Mouse (Mus musculus): ENCODE results near the gene Hhat.

Gene Hhat

DNA sequence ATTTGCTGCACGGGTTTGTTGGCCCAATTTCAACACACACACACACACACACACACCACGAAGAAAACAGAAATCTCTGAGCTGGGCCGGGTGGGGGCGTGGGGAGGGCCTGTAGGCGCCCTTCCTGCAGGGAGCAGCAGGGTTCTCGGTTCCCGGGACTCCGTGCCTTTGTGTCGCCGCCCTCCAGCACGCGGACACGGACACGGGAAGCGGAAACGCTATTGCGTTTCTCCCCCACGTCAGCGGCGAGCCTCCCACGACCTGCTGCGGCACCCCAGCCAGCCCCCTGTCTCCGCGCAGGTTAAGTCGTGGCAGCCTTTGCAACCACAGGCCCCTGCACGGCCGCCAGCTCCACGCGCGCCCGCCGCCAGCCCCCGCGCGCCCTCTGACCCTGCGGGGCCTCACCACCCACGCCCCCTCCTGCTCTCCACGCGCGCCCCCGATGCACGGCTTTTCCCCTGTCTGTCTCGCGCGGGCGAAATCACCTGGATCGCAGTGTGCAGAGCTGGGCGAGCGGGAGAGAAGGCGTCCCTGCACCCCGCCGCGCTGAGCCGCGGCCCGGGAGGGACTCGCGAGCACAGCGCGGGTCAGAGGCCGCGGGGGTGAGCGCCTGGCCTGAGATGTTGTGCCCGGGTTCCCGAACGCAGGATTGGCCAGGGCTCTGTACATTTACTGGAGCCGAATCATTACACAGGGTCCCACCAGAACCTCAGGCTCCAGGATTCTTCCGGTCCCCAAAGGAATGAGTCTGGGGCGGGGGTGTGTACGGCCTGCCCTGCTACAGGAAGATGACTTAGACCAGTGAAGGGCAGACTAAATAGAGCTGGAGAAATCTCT is at the start of gene Hhat:
TSS of gene Hhat (minus strand) at position 729 of the 837 bp plus-strand sequence.
- in situ Hi-C loops (cut with MboI; ENCODE audit: low pct_unique_long_range_greater_than_20kb in 1 of 2, low sequenced_read_pairs in 2 of 2, unreplicated experiment in 1 of 2), result loop anchor here in 1 of 2 experiments (25.0 kb wide), 1 partner anchor 317 kb away; no protein-coding TSS in a partner anchor

DNA sequence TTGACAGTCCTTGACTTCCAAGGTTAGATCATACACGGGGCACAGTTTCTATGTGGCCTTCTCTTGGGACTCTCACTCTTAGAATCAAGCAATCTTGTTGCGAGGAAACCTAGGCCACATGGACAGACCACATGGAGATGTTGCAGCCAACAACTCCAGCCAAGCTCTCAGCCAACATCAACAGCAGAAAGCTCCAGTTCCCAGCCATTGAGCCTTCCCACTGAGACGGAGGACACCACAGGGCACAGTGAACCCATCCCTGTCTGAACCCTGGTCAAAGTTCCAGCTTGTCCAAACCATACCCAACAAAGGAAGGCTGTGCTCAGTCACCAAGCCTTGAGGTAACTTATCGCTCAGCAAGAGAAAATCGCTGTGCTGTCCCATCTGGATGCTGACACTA is 47.3 kb upstream of the Hhat start:
- in situ Hi-C loops (cut with MboI; ENCODE audit: low pct_unique_long_range_greater_than_20kb in 1 of 2, low sequenced_read_pairs in 2 of 2, unreplicated experiment in 1 of 2), result no loop called here

DNA sequence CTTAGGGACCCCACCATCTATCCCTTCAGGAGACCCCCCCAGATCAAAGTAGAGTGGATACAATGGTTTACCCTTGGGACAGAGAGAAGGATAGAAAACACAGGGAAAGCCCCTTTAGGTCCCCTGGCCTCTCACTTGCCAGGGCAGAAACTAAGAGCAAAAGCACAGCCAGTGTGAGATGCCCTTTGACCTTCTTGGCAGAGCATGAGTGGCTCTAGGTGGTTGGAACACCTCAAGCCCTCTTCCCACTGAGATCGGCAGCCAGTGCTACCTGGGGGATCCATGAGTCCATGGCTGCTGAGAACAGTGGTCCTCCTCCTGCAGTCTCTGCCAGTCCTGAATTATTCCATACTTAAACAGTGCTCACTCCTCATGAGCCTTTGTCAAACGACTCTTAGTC is 44.8 kb upstream of the Hhat start:
- in situ Hi-C loops (cut with MboI; ENCODE audit: low pct_unique_long_range_greater_than_20kb in 1 of 2, low sequenced_read_pairs in 2 of 2, unreplicated experiment in 1 of 2), result no loop called here

DNA sequence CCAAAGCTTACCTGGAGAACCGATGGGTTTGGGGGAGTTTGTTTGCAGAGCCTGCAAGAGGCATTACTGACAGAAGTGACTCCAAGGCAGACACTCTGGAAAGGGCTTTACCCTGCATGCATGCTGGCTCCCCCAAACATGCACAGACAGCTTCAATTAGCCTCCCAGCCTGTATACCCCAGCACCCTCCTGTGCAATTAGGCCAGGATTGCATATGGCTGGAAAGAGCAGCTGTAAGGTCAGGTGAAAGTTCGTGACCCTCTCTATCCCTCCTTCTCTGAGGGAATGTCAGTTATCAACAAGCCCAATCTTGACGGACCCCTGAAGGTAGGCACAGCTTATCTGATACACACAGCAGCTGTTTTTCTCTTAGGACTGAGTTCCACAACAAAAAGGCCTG is 43.7 kb upstream of the Hhat start:
- in situ Hi-C loops (cut with MboI; ENCODE audit: low pct_unique_long_range_greater_than_20kb in 1 of 2, low sequenced_read_pairs in 2 of 2, unreplicated experiment in 1 of 2), result no loop called here

GRCm38 (mm10) chr1:192812758-192813157 is 41.7 kb upstream of the Hhat start:
- in situ Hi-C loops (cut with MboI; ENCODE audit: low pct_unique_long_range_greater_than_20kb in 1 of 2, low sequenced_read_pairs in 2 of 2, unreplicated experiment in 1 of 2), result no loop called here

GRCm38 (mm10) chr1:192812290-192812689 is 41.3 kb upstream of the Hhat start:
- in situ Hi-C loops (cut with MboI; ENCODE audit: low pct_unique_long_range_greater_than_20kb in 1 of 2, low sequenced_read_pairs in 2 of 2, unreplicated experiment in 1 of 2), result no loop called here

GRCm38 (mm10) chr1:192806168-192807157 is 35.4 kb upstream of the Hhat start:
- in situ Hi-C loops (cut with MboI; ENCODE audit: low pct_unique_long_range_greater_than_20kb in 1 of 2, low sequenced_read_pairs in 2 of 2, unreplicated experiment in 1 of 2), result no loop called here

GRCm38 (mm10) chr1:192800338-192800737 is 29.3 kb upstream of the Hhat start:
- in situ Hi-C loops (cut with MboI; ENCODE audit: low pct_unique_long_range_greater_than_20kb in 1 of 2, low sequenced_read_pairs in 2 of 2, unreplicated experiment in 1 of 2), result no loop called here

GRCm38 (mm10) chr1:192799165-192799991 is 28.4 kb upstream of the Hhat start:
- in situ Hi-C loops (cut with MboI; ENCODE audit: low pct_unique_long_range_greater_than_20kb in 1 of 2, low sequenced_read_pairs in 2 of 2, unreplicated experiment in 1 of 2), result loop anchor here in 1 of 2 experiments (10.0 kb wide), 1 partner anchor 65 kb away; no protein-coding TSS in a partner anchor

DNA sequence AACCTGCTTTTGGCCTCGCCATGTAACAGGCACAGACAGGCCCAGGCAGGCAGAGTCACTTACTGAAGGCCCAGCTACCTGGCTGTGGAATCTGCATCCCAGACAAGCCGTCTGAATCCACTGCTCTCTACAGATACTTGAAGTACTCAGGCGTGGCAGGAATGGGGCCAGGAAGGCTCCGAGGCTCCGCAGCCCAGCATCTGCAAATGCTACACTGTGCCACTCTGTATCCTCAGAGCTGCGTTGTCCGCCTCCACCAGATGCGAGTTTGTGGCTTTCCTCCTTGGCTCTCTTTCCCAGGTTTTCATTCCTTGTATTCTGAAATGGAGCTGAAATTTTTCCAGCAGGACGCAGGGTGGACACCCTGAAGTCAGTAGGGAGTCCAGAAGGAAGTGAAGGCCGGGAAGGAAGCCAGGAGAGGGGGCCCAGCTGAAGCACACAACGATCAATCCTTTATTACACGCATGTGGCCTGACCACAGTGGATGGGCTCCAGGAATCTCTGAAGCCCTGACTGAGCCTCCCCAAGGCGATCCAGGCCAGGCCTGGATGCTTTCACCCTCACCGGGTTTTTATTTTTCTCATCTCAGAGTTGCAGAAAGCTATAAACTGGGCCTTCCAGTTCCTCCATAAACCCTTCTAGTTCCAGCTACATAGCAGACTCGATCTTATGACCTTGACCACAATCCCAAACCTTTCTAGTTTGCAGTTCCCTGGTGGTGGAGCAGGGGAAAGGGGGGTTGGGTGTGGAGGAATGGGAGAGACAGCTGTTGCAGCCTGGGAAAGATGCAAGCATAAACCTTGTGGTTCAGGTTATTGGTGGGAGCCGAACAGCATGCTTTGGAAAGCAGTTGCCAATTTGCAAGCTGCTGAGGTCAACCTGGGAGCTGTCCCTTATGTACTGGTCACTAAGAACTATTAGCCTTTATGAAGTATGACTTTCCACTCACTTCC is 27.5 kb upstream of the Hhat start:
- in situ Hi-C loops (cut with MboI; ENCODE audit: low pct_unique_long_range_greater_than_20kb in 1 of 2, low sequenced_read_pairs in 2 of 2, unreplicated experiment in 1 of 2), result loop anchor here in 1 of 2 experiments (10.0 kb wide), 1 partner anchor 66 kb away; no protein-coding TSS in a partner anchor

GRCm38 (mm10) chr1:192797011-192797274 is 25.9 kb upstream of the Hhat start:
- in situ Hi-C loops (cut with MboI; ENCODE audit: low pct_unique_long_range_greater_than_20kb in 1 of 2, low sequenced_read_pairs in 2 of 2, unreplicated experiment in 1 of 2), result loop anchor here in 1 of 2 experiments (10.0 kb wide), 1 partner anchor 68 kb away; no protein-coding TSS in a partner anchor

DNA sequence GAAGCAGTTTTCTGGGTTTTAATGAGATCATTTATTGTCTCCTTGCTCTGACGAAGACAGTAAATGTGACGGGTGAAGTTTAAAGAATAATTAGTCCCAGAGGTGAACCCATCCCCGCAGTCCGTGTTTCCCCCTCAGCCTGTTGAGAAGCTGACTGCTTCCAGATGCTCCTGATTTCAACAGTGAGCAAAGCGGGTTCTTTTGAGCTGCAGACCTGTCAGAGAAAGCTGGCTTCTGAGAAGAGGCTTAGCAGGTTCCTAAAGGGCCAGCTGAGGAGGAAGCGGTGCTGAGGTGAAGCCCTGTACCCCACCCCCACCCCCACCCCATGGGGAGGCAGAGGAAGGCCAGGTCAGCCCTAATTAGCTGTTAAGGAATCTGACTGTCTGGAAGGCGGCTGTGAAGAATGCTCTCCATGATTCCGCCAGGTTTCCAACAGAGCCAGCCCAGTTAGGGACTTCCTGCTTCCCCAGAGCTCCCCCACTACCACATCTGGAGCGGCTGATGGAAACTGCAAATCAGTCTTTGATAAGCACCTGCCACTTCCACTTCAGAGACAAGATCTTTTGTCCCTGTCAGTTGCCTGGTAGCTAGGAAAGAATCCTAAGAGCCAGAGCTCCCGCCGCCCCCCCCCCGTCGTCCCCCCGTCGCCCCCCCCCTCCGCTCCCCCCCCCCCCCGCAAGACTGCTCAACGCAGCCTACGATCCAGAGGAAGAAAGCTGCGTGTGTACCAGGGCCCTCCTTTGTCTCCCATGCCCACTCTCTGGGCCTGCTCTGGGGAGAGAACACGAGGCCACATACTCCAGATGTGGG is 25.4 kb upstream of the Hhat start:
- in situ Hi-C loops (cut with MboI; ENCODE audit: low pct_unique_long_range_greater_than_20kb in 1 of 2, low sequenced_read_pairs in 2 of 2, unreplicated experiment in 1 of 2), result loop anchor here in 1 of 2 experiments (10.0 kb wide), 1 partner anchor 68 kb away; no protein-coding TSS in a partner anchor

GRCm38 (mm10) chr1:192794957-192795745 is 24.1 kb upstream of the Hhat start:
- in situ Hi-C loops (cut with MboI; ENCODE audit: low pct_unique_long_range_greater_than_20kb in 1 of 2, low sequenced_read_pairs in 2 of 2, unreplicated experiment in 1 of 2), result loop anchor here in 1 of 2 experiments (10.0 kb wide), 1 partner anchor 70 kb away; no protein-coding TSS in a partner anchor

DNA sequence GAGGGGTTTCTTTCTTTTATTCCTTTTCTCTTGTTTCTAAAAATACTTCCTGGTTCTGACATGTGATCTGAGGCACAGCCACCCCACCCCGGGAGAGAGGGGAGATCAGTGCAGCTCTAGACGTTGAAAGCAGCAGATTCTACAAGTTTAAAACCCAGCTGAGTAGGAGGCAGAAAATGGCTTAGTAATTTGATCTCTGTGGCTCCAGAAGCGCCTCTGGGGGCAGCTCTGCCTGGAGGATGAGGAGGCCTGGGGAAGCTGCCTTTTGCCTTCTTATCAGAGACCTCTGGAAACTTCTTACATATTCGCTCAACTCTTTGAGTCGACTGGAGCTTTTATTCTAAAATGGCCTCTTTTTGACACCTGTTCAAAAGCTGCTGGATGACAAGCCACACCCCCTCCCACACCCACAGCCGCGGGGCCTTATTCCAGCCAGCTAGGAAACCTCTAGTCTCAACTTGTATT is 20.9 kb upstream of the Hhat start:
- in situ Hi-C loops (cut with MboI; ENCODE audit: low pct_unique_long_range_greater_than_20kb in 1 of 2, low sequenced_read_pairs in 2 of 2, unreplicated experiment in 1 of 2), result loop anchor here in 1 of 2 experiments (10.0 kb wide), 1 partner anchor 73 kb away; no protein-coding TSS in a partner anchor

DNA sequence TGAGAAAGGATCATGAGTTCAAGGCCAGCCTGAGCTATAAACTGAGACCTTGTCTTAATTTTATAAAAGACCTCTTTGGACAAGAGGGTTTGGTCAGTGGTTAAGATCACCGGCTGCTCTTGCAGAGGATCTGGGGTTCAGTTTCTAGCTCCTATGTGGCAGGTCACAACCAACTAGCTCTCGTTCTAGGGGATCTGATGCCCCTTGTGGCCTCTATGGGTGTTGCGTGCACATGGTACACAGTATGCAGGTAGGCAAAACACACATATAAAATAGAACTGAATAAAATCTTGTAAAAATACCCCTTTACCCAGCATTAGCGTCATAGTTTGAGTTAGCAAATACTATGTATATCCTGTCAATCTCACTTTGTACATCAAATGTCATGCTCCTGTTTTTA is 19.4 kb upstream of the Hhat start:
- in situ Hi-C loops (cut with MboI; ENCODE audit: low pct_unique_long_range_greater_than_20kb in 1 of 2, low sequenced_read_pairs in 2 of 2, unreplicated experiment in 1 of 2), result loop anchor here in 1 of 2 experiments (10.0 kb wide), 1 partner anchor 74 kb away; no protein-coding TSS in a partner anchor

Data from mouse embryonic stem cell (cell line).